Mouse (Mus musculus) olfactory bulb, adult 2 months (tissue): ENCODE results near the gene Ptch2.

ENCODE experiments used
- CTCF ChIP-seq: fragments of 200-500 bp; IDR thresholded peaks from 2 replicates; pipeline ENCODE4 v1.5.1; 2012; ENCODE audit warnings: low read depth, mild to moderate bottlenecking, low read length, moderate library complexity; ENCODE audit not compliant: insufficient read depth
- POLR2A ChIP-seq: fragments of 200-500 bp; IDR thresholded peaks from 2 replicates; pipeline ENCODE4 v1.6.1; 2012; ENCODE audit warnings: mild to moderate bottlenecking, low read depth, low read length, moderate library complexity; ENCODE audit not compliant: insufficient read depth

DNA sequence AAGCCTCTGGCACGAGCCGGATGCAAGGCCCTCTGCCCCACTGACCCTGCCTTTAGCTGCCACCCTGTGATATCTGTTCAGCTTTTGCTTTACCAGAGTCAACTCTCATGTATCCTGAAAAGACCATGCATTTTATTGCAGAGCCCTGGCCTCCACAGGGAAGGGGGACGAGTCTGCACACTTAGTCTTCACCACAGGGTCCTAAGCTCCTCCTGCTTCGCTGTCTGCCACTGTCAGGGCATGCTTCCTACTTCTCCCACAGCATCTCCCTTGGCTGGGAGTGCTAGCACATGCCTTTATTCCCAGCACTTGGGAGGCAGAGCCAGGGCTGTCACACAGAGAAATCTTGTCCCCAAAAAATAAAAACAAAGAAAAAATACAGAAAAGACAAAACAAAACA, 65.3 kb downstream of the Ptch2 start:
- no peak for TF ChIP-seq POLR2A
- TF ChIP-seq CTCF: no peak
